Mouse (Mus musculus): ENCODE data around the gene Sowaha.

The Sowaha gene

GRCm38 (mm10) chr11:53475620-53476019 is 4.5 kb downstream of the Sowaha start:
- no peak for DNase-seq (ENCODE audit: low spot score in 2 of 2)

- DNase-seq (ENCODE audit: low spot score in 2 of 2) = no peak
Measured at GRCm38 (mm10) chr11:53472709-53473108, 7.4 kb downstream of the Sowaha start.

- peak; percentile 94 for DNase-seq (ENCODE audit: low spot score in 2 of 2)
Measured at GRCm38 (mm10) chr11:53469968-53470695, 9.9 kb downstream of the Sowaha start, which contains the start of gene Gm9837. Gene Gm9837 (minus strand): TSS chr11:53470479.

DNA sequence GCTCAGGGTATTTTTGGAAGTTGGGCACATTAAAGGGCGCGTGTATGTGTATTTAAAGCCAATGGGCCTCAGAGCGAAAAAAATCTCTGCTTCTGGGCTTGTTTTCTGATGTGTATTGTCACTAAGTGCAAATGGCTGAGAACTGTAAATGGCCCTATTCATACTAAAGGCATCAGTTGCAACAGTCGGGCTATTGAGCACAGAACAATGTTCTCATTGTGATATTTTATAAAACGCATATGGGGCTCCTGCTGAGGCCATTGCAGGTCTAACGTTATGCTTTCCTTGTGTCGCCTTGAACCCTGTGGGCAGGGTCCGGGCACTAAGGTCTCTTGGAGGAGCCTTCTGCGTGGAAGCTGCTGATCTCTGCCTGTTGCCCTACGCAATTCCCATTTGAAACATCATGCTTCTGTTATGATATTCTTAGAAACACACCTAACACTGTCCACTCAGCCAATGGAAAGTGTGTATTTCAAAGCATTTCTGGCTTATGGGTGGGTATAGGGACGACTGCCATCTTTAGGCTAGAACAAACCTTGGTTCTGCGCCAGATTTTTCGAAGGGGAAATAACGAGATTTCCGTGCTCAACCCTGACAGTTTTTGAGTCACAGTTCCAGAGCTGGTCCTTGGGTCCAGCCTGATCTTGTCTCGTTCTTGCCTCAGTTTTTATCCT is 10.6 kb downstream of the Sowaha start:
- no peak for DNase-seq (ENCODE audit: low spot score in 2 of 2)

- DNase-seq (ENCODE audit: low spot score in 2 of 2) = peak; percentile 75 to 78
Measured at GRCm38 (mm10) chr11:53466231-53466971, 13.7 kb downstream of the Sowaha start.

DNA sequence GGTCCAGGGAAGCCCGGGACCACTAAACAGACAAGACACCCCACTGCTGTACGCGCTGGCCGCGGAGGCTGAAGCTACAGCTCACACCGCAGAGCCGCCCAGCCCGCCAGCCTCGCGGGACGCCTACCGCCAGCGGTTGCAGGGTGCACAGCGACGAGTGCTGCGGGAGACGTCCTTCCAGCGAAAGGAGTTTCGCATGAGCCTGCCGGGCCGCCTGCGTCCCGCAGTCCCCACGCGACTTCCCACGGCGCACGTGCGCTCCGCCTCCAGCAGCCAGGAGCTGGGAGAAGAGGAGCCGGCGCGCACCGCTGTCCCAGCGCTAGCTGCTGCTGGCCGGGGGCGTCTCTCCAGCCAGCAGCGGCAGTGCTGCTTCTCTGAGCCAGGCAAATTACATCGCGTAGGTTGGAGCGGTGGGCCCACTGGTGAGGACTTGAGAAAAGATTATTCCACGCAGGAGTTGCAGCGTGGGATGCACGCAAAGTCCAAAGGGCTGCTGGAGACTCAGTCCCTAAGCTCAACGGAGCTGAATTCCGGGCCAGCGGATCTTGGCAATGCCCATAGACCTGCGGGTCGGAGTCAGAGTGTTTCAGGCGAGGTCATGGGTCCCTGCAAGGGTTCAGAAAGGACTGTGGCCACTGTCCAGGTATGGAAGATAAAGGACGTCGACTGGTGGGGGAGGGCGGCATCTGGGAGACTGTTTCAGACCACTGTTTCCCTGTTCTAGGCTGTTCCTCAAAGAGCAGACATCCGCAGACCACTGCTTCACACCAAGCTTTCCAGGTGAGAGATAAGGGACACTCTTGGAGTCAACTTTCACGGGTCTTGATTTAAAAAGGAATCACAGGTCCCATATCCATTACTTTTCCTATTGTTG is 16.3 kb downstream of the Sowaha start:
- DNase-seq (ENCODE audit: low spot score in 2 of 2) = peak in 1 of 2 experiments; percentile 43

DNA sequence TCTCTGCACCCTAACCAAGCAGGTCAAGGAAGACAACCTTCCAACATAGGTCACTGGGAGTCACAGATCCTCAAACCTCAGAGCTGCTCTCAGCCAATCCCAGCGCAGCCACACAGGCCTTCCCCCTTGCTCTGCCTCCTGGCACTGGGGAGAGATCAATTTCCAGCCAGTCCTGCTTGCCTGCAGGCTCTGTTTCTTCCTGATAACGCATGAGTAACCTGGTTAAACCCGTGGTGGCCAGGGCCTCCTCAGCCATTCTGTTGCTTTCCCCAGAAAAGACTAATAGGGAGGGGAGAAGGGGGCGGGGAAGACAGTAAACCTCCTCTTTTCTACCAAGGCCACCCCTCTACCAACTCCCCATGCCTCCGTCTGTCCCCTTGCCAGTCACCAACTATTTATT is 18.3 kb downstream of the Sowaha start:
- no peak for DNase-seq (ENCODE audit: low spot score in 2 of 2)

DNA sequence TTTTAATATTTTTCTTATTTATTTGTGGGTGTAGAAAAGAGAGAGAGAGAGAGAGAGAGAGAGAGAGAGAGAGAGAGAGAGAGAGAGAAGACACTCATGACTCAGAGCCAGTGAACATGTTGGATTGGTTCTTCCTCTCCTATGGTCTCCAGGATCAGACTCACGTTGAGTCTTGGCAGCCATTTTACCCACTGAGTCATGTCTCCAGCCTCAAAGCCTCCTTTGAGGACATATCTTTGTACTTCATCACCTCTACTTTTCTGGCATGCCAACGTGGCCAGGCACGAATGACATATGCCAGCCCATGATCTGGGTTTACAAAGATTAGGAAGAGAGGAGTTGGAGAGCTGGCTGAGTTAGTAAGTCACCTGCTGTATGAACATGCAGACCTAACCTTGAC is 19.9 kb downstream of the Sowaha start:
- no peak for DNase-seq (ENCODE audit: low spot score in 2 of 2)

DNA sequence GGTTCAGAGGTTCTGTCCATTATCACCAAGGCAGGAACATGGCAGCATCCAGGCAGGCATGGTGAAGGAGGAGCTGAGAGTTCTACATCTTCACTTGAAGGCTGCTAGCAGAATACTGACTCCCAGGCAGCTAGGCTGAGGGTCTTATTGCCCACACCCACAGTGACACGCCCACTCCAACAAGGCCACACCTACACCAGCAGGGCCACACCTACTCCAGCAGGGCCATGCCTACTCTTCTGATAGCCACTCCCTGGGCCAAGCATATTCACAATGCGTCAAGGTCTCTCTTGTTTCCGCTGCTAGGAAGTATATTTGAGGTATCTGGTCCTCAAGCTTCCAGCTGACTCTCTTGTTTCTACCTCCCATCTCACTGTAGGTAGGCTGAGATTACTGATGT is 21.1 kb downstream of the Sowaha start:
- DNase-seq (ENCODE audit: low spot score in 2 of 2) = no peak

DNA sequence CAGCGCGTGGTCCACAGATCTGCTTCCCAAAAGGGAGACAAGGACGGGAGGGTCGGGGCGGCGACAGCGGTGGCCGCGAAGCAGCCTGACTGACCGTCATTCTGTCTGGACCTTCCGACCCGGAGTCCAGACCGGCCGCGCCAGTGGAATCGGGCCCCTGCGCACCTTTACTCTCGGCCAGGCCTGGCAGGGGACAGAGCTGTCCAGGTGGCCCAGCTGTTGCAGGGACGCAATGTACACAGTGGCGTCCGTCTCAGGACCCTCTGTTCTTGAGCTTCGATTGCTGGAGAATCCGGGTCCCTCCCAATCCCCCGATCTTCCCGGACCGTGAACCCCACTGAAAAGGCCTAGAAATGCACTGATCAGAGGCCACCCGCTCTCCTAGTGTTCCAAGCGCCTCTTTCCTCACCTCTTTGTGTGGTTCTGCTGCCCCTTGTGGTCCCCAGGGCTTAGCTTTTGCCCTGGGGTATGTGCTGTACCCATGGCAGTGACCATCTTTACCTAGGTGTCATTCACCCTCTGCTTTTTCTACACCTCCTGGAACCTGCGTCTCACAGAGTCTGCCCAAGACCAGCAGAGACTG is 22.6 kb downstream of the Sowaha start:
- no peak for DNase-seq (ENCODE audit: low spot score in 2 of 2)

DNA sequence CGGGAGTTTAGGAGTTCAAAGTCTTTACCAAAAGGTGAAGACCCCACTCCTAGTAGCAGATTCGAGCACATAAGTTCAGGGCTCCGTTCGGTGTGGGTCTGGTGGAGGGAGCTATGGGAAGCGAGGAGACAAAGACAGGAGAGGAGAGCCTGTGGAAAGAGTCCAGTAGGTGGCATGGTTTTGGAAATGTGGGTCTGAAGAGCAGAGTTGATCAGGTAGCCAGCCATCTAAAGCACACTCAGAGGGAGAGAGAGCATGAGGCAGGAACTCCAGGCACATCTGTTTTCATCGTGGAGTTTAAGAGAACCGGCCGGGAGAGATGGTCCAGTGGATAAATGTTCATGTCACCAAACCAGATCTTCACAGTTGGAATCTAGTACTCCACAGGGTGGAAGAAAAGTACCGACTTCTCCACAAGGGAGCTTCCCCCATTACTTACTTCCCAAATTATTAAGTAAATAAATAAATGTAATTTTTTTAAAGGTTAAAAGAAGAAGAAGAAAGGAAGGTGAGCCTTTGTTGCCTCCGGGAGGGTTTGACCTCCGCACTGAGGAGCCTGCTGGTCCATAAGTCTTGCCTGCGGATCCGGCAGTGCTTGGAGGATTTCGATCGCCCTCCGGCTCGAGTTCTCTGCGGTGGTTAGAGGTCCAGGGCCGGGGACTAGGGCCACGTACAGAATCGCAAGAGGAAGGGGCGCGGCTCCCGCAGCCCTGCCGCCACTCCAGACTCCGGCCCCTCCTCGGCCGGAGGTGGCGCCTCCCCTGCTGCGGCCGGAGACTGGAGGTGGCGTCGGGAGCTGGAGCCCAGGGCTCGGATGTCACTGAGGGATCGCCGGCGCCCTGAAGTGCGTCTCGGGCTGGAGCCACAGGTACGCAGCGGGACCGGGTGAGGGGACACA is 23.4 kb downstream of the Sowaha start, which contains the start of the genes Gm10447 and Shroom1:
Gene Gm10447, minus strand, starts transcription at position 637 of the 898 bp plus-strand sequence.
Gene Shroom1, plus strand, starts transcription at position 732 of the 898 bp plus-strand sequence.
- no peak for DNase-seq (ENCODE audit: low spot score in 2 of 2)

DNA sequence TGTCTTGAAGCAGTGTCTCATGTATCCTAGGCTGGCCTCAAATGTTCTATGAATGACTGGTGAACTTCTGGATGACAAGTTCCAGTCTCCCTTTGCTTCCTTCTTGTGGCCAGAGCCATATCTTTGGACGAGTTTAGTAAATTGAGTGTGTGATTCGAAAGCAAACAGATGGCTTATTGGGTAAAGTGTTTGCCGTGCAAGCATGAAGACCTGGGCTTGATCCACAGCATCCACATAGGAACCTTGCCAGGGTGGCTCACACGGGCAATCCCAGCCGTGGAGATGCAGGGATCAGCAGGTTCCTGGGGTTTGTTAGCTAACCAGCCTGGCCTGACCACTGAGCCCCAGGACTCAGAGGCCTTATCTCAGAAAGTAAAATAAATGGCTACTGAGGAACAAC is 27.0 kb downstream of the Sowaha start:
- DNase-seq (ENCODE audit: low spot score in 2 of 2) = no peak

- DNase-seq (ENCODE audit: low spot score in 2 of 2) = no peak
Measured at GRCm38 (mm10) chr11:53452396-53452795, 27.7 kb downstream of the Sowaha start.

GRCm38 (mm10) chr11:53451361-53451760 is 28.7 kb downstream of the Sowaha start:
- DNase-seq (ENCODE audit: low spot score in 2 of 2) = no peak

GRCm38 (mm10) chr11:53450070-53450705 is 29.9 kb downstream of the Sowaha start:
- no peak for DNase-seq (ENCODE audit: low spot score in 2 of 2)

DNA sequence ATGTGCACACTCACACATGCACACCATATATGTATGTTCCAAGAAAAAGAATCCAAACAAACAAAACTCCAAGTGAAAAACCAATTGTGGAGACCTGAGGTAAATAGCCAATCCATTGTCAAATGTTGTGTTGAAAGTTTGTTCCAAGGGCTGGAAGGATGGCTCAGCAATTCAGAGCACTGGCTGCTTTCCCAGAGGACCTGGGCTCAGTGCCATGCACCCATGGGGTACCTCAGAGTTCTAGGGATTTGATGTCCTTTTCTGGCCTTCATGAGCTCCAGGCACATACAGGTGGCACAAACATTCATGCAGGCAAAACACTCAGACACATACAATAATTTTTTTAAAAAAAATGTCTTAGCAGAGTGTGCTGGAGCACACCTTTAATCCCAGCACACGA is 31.5 kb downstream of the Sowaha start:
- DNase-seq (ENCODE audit: low spot score in 2 of 2) = no peak

- no peak for DNase-seq (ENCODE audit: low spot score in 2 of 2)
Measured at GRCm38 (mm10) chr11:53447996-53448395, 32.1 kb downstream of the Sowaha start.

DNA sequence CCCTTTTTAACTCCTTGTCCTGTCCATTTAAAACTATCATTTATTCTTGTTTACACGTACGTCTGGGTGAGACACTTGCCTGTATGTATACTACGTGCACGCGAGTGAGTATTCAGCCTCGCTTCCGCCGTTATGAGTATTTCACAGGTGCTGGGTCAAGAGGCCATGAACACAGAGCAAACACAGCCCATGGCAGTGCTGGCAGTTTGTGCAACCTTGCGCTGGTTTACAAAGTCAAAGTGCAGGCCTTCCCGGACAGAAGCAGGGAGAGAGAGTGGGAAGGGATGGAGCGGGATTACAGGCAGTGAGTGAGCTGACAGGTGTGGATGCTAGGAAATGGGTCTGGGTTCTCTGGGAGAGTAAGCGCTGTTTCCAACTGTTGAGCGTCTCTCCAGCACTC is 33.9 kb downstream of the Sowaha start:
- no peak for DNase-seq (ENCODE audit: low spot score in 2 of 2)

GRCm38 (mm10) chr11:53445562-53445961 is 34.5 kb downstream of the Sowaha start:
- no peak for DNase-seq (ENCODE audit: low spot score in 2 of 2)

GRCm38 (mm10) chr11:53443861-53444260 is 36.2 kb downstream of the Sowaha start:
- DNase-seq (ENCODE audit: low spot score in 2 of 2) = no peak
